Mouse (Mus musculus) heart, adult 2 months (tissue): ENCODE results near the gene Apoc1.

Experiments used
- CTCF ChIP-seq: fragments of 200-600 bp; IDR thresholded peaks from 2 replicates; pipeline ENCODE4 v1.8.1; 2022; ENCODE audit warnings: antibody characterized with exemption, mild to moderate bottlenecking, moderate library complexity
- EP300 ChIP-seq: fragments of 200-500 bp; IDR thresholded peaks from 2 replicates; pipeline ENCODE4 v1.6.1; 2011; ENCODE audit warnings: low read depth, low read length, control low read depth; ENCODE audit not compliant: insufficient read depth

GRCm38 (mm10) chr7:19664455-19664954, 28.0 kb downstream of the Apoc1 start:
- TF ChIP-seq CTCF: peak; percentile 22; the same call in 1 of the 2 replicates
- TF ChIP-seq EP300: no peak
